Mouse (Mus musculus) liver, embryonic 13.5 days (tissue): Measurements from ENCODE around the gene Dgkh. TPM values are rescaled to one million over a fixed set of nuclear protein-coding genes. Genes with fewer than 3 reads are reported as not detected.

Source experiments
- ATAC-seq: fragments of 200-750 bp; cut with Nextera tagmentation; 2 replicates; pipeline ENCODE4 v1.8.0; 2017; ENCODE audit warnings: low read depth, mild to moderate bottlenecking, moderate number of reproducible peaks, moderate library complexity
- DNase-seq: peaks from one replicate; pipeline ENCODE4 v3.0.0; 2022
- H3K27ac ChIP-seq: fragments of 300-500 bp; sonication (generic); 2 replicates; pipeline ENCODE4 v1.5.1; 2015; ENCODE audit warnings: moderate library complexity, mild to moderate bottlenecking, inconsistent platforms
- H3K27me3 ChIP-seq: fragments of 300-500 bp; sonication (generic); 2 replicates; pipeline ENCODE4 v1.6.1; 2015; ENCODE audit warnings: mild to moderate bottlenecking, inconsistent platforms
- H3K36me3 ChIP-seq: fragments of 300-500 bp; sonication (generic); 2 replicates; pipeline ENCODE4 v1.6.1; 2015; ENCODE audit warnings: mild to moderate bottlenecking, inconsistent platforms
- H3K4me1 ChIP-seq: fragments of 300-500 bp; sonication (generic); replicated peaks from 2 replicates; pipeline ENCODE4 v1.6.1; 2015; ENCODE audit warnings: inconsistent platforms
- H3K4me2 ChIP-seq: fragments of 300-500 bp; sonication (generic); 2 replicates; pipeline ENCODE4 v1.6.1; 2015; ENCODE audit warnings: inconsistent platforms, mild to moderate bottlenecking, moderate library complexity
- H3K4me3 ChIP-seq: fragments of 300-500 bp; sonication (generic); replicated peaks from 2 replicates; pipeline ENCODE4 v1.5.1; 2015; ENCODE audit warnings: mild to moderate bottlenecking, inconsistent platforms
- H3K9ac ChIP-seq: fragments of 300-500 bp; sonication (generic); 2 replicates; pipeline ENCODE4 v1.6.1; 2015; ENCODE audit warnings: mild to moderate bottlenecking, inconsistent platforms
- H3K9me3 ChIP-seq: fragments of 300-500 bp; sonication (generic); replicated peaks from 2 replicates; pipeline ENCODE4 v1.6.1; 2016; ENCODE audit warnings: inconsistent platforms
- WGBS: fragments of 180-500 bp; shearing (Covaris S2); methylation state at CpG from one replicate; pipeline ENCODE4 v1.1.7; 2015; ENCODE audit not compliant: insufficient replicate concordance; 5-methylcytosine and 5-hydroxymethylcytosine counted together
- polyA plus RNA-seq: library from polyadenylated mRNA; unstranded; fragments of >200 nt; fragmentation: Nextera tagmentation; extraction: Ambion mirVana; gene quantifications from 2 replicates; pipeline ENCODE4 v1.2.1, GENCODE M21; 2015

The Dgkh gene
- polyA plus RNA-seq, 1 experiment from 2014 or later = 0.36 TPM

DNA sequence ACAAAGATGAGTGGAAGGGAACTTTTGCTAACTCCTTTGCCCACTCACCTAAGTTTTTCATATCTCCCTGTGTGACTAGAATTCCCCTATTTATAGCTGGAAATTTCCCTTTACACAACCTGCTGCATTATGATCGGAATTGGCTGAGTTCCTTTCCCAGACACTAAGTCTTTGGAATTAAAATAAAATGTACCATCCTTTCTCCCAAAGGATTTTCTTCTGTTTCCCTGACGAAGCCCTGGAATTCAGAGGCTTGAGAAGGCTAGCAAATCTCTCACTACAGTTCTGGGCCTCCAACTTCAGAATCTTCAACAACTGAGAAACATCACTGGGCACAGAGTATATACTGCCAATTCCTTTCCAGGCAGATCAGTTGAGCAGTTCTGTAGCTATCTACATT lies 197.2 kb downstream of the Dgkh start:
- H3K27me3 ChIP-seq = no peaks in the 10 kb centered on the region
- DNase-seq = no peak
- H3K9me3 ChIP-seq = no peaks in the 10 kb centered on the region
- H3K9ac ChIP-seq = peak overlapping the region; percentile 93
- 0 out of 2 replicates have a peak overlapping the region, but pooled peaks have one; percentile 16 for H3K27ac ChIP-seq
- H3K4me1 ChIP-seq = peaks cover 45% of the 10 kb centered on the region
- WGBS = 62% methylated on average over 2 of the region's 2 CpGs
- H3K36me3 ChIP-seq = no peaks in the 10 kb centered on the region
- no peak for ATAC-seq
- peak overlapping the region; percentile 88 for H3K4me3 ChIP-seq
- peak overlapping the region; percentile 88 for H3K4me2 ChIP-seq

GRCm38 (mm10) chr14:78534651-78535050 lies 197.9 kb downstream of the Dgkh start:
- DNase-seq (no peak), ATAC-seq (no peak)
- Histone ChIP-seq H3K27ac (no peak overlapping the region), H3K9ac (no peak overlapping the region), H3K4me3 (no peak overlapping the region), H3K36me3 (no peaks in the 10 kb centered on the region), H3K27me3 (no peaks in the 10 kb centered on the region), H3K4me2 (peak overlapping the region; percentile 88; the same call in 1 of the 2 replicates), H3K9me3 (no peaks in the 10 kb centered on the region), H3K4me1 (peaks cover 52% of the 10 kb centered on the region)
- 90% methylated on average over 5 of the region's 5 CpGs for WGBS

DNA sequence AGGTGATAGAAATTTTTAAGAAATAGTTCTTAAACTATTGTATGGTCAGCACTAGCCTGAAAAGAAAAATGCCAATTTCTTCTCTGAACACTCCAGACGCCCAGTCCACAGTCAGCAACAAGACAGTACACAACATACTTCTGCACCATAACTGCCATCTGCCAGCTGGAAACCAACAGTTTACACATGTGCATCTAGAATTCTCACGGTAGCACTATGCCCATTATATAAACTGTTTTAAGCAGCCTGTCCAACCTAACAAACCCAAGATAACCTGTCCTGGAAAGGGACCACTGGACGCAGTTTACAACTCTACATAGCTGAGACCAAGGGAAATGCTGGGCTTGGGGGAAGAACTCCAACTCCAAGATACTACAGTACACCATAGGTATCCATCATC lies 198.9 kb downstream of the Dgkh start:
- WGBS = 69% methylated on average over 3 of the region's 3 CpGs
- peaks cover 61% of the 10 kb centered on the region for H3K4me1 ChIP-seq
- ATAC-seq = no peak

GRCm38 (mm10) chr14:78532345-78532744 lies 200.2 kb downstream of the Dgkh start:
- Histone ChIP-seq H3K4me1 (peaks cover 63% of the 10 kb centered on the region), H3K4me3 (no peak overlapping the region), H3K4me2 (no peak overlapping the region), H3K27me3 (no peaks in the 10 kb centered on the region), H3K9ac (no peak overlapping the region; the same call in 1 of the 2 replicates), H3K27ac (peak overlapping the region; percentile 34; the same call in 1 of the 2 replicates), H3K9me3 (no peaks in the 10 kb centered on the region), H3K36me3 (no peaks in the 10 kb centered on the region)
- WGBS = 72% methylated on average over 6 of the region's 6 CpGs
- no peak for DNase-seq
- no peak for ATAC-seq

More for the DNA sequence above, 198.9 kb downstream of the Dgkh start:
- no peak overlapping the region for H3K4me2 ChIP-seq
- H3K9ac ChIP-seq = no peak overlapping the region
- no peak overlapping the region for H3K27ac ChIP-seq
- no peaks in the 10 kb centered on the region for H3K36me3 ChIP-seq
- no peaks in the 10 kb centered on the region for H3K9me3 ChIP-seq
- H3K4me3 ChIP-seq = no peak overlapping the region
- no peaks in the 10 kb centered on the region for H3K27me3 ChIP-seq
- no peak for DNase-seq

DNA sequence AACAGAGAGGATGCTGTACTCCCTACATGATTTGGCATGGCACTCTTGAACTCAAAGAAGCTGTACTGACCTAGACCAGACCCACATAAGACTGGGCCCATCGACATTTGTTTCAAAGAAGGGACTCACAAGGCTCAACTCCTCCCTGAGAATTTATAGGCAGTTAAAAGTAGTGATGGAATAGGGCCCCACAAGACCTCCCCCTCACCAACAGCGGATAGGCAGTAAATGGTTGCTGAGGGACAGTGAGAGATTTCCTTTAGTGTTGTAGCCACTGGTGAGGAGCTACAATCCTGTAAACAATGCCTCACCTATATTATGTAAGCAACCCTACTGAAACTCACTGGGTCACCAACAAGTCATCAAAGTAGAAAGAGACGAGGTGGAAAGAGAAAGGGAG lies 202.3 kb downstream of the Dgkh start:
- H3K4me3 ChIP-seq = no peak overlapping the region
- no peaks in the 10 kb centered on the region for H3K27me3 ChIP-seq
- peaks cover 71% of the 10 kb centered on the region for H3K4me1 ChIP-seq
- H3K27ac ChIP-seq = no peak overlapping the region
- no peak for DNase-seq
- H3K36me3 ChIP-seq = no peaks in the 10 kb centered on the region
- no peak overlapping the region for H3K9ac ChIP-seq
- 73% methylated on average over 3 of the region's 3 CpGs for WGBS
- no peak overlapping the region for H3K4me2 ChIP-seq
- H3K9me3 ChIP-seq = no peaks in the 10 kb centered on the region
- no peak for ATAC-seq

DNA sequence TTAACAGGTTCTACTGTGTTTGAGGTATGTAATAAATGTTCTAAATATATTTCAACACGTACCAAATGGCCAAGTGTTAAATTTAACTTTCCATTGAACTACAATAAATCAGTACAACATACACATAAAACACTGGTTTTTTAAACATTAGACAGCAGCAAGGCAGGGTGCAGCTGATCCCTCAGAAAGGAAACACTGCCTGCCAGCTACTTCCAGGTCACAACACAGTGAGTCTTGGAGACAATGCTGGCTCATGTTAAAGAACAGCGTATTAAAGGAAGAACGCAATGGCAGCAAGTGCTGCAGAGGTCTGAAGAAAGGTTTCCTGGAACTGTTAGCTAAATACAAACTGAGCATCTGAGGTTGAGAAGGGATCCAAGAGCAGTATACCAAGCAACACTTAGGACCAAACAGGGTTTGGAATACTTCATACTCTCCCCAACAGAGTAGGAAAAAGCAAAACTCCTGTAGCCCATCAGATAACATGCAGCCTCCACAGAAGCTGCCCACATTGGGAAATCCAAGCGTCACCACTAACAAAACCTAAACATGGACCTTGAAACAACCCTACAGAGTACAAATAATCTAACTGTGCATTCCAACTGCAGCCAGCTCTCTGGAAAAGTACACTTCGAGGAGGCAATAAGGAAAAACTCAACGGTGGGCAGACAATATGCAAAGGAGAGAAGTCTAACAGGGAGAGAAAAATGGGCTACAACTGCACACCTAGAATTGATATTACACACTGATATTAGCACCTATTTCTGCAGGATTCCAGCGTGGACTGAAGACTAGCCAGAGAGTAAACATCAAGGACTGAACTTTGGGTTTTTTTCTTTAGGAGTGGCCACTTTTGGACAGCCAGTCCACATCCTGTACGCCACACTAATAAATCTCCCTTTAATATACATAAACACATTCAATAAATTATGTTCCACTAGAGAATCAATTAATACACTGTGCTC lies 203.8 kb downstream of the Dgkh start:
- Histone ChIP-seq H3K4me1 (peaks cover 72% of the 10 kb centered on the region), H3K4me3 (no peak overlapping the region), H3K27ac (peak overlapping the region; percentile 71), H3K27me3 (no peaks in the 10 kb centered on the region), H3K36me3 (no peaks in the 10 kb centered on the region), H3K4me2 (peak overlapping the region; percentile 29; the same call in 1 of the 2 replicates), H3K9me3 (no peaks in the 10 kb centered on the region), H3K9ac (no peak overlapping the region)
- ATAC-seq (0 out of 2 replicates have a peak, but pooled peaks have one; percentile 29), DNase-seq (no peak)
- WGBS = 63% methylated on average over 8 of the region's 8 CpGs

DNA sequence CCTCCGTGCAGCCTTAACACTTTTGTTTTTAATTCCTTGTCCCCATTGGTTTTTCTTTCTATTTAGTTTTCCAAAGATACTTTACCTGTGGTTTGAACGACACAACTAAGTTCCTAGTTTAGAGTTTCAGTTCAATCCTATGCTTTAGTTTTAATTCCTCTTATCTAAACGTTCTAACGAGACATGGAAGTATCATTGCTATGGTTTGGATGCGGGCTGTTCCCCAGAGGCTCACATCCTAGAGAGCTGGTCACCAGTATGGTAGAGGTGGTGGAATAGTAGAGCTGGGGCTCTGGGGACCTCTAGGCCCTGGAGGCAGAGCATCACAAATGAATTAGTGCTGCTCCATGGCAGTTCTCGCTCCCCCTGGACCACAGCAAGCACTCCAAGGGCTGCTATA lies 205.7 kb downstream of the Dgkh start:
- 77% methylated on average over 6 of the region's 6 CpGs for WGBS
- Histone ChIP-seq H3K27ac (no peak overlapping the region), H3K36me3 (no peaks in the 10 kb centered on the region), H3K9me3 (no peaks in the 10 kb centered on the region), H3K4me2 (no peak overlapping the region), H3K9ac (no peak overlapping the region), H3K27me3 (no peaks in the 10 kb centered on the region), H3K4me3 (no peak overlapping the region), H3K4me1 (peaks cover 58% of the 10 kb centered on the region)
- ATAC-seq (no peak), DNase-seq (no peak)

DNA sequence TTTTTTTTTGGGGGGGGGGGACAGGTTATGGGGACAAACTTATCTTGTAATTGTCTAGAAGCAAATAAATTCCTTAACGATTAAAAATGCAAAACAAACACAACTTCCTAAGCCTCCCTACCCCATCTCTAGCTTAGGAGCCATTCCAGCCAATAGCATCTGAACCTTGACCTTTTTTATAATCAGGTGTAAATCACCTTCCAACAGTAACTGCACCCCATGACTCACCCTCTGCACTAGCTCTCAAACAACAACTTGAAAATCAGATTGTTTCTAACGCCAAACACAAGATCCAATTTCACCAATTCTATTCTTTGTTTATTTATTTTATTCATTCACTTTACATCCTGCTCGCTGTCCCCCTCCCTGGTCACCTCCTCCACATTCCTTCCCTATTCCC lies 206.1 kb downstream of the Dgkh start:
- no peak for DNase-seq
- no peak for ATAC-seq
- no peak overlapping the region for H3K4me2 ChIP-seq
- WGBS = 72% methylated on average over 3 of the region's 3 CpGs
- H3K27ac ChIP-seq = no peak overlapping the region
- H3K27me3 ChIP-seq = no peaks in the 10 kb centered on the region
- H3K9ac ChIP-seq = no peak overlapping the region
- no peak overlapping the region for H3K4me3 ChIP-seq
- 0 out of 2 replicates have a peak, but pooled peaks cover 4% of the 10 kb centered on the region for H3K36me3 ChIP-seq
- H3K4me1 ChIP-seq = peaks cover 54% of the 10 kb centered on the region
- H3K9me3 ChIP-seq = no peaks in the 10 kb centered on the region

DNA sequence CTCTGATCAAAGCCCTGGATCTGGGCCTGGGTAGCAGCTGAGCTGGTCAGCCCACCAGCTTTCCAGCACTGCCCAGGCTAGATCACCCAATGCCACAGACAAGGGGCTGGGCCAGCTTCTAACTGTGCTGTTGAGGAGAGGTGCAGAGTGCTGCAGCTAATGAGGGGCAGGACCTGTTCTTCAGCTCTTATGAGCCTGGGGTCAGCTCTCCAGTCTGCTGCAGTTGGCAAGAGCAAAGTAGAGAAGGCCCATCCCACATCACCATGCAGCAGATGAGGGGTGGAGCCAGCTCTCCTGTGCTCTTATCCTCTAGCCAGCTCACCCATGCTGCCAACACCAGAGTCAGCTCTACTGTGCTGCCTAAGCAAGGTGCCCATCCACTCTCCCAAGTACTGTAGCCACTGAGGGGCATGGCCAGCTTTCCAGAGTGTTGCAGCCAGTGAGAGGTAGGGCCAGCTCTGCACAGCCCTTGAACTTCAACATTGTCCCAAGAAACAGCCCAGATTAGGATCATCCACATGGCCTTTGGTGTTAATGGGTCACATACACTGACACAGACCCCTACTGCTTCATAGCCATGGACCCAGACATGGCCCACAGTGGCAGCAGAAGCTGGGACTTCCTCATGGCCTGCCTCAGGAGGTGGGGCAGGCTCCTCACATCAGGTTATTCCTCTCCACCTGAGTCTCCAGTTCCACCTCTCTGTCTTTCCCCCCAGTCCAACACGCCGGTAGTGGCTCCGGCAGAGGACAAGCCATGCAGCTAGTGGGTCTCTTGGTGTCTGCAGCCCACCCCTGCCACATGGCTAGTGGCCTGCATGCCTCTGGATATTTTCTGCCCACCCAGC lies 206.7 kb downstream of the Dgkh start:
- Histone ChIP-seq H3K4me1 (peaks cover 53% of the 10 kb centered on the region), H3K4me2 (no peak overlapping the region), H3K4me3 (no peak overlapping the region), H3K9me3 (no peaks in the 10 kb centered on the region), H3K36me3 (0 out of 2 replicates have a peak, but pooled peaks cover 6% of the 10 kb centered on the region), H3K9ac (peak overlapping the region; percentile 20; the same call in 1 of the 2 replicates), H3K27me3 (no peaks in the 10 kb centered on the region), H3K27ac (no peak overlapping the region; the same call in 1 of the 2 replicates)
- 90% methylated on average over 3 of the region's 3 CpGs for WGBS
- DNase-seq = no peak
- peak; percentile 77 for ATAC-seq

DNA sequence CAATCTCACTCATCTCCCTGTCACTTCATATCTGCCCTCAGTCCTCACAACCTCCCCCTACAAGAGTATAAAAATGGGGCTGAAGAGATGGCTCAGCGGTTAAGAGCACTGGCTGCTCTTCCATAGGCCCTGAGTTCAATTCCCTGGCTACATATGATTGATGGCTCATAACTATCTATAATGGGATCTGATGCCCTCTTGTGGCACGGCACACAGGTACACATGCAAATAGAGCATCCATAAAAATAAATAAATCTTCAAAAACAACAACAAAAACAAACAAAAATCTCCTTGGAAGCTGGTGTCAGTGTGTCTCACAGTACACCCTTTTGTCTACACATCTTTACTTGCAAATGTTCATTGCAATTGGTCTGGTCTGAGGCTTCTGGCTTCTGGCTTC lies 207.5 kb downstream of the Dgkh start:
- no peak for DNase-seq
- no peak overlapping the region for H3K27ac ChIP-seq
- 0 out of 2 replicates have a peak, but pooled peaks cover 6% of the 10 kb centered on the region for H3K36me3 ChIP-seq
- 71% methylated on average over 2 of the region's 2 CpGs for WGBS
- no peak for ATAC-seq
- peaks cover 49% of the 10 kb centered on the region for H3K4me1 ChIP-seq
- H3K4me3 ChIP-seq = no peak overlapping the region
- H3K9me3 ChIP-seq = no peaks in the 10 kb centered on the region
- no peaks in the 10 kb centered on the region for H3K27me3 ChIP-seq
- H3K9ac ChIP-seq = no peak overlapping the region
- no peak overlapping the region for H3K4me2 ChIP-seq

DNA sequence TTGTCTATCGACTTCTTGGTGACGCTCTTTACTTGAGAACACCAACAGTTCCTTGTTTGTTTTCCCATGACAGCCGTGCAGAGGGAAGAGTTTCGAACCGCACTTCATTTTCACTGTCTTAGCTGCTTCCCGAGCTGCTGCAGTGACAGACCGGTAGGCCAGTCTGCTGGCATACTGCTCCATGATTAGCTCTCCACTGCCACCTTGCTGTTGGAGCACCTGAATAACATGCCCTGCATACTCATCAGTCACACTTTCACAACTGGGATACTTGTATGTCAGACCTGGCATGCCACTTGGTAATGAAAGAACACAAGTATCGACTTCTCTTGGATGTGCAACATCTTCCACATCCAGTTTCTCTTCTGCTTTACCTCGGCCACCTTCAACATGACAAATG lies 221.9 kb downstream of the Dgkh start:
- DNase-seq (no peak), ATAC-seq (no peak)
- Histone ChIP-seq H3K4me3 (no peak overlapping the region), H3K4me2 (no peak overlapping the region), H3K9ac (no peak overlapping the region), H3K27ac (no peak overlapping the region), H3K9me3 (no peaks in the 10 kb centered on the region), H3K36me3 (peaks cover 68% of the 10 kb centered on the region), H3K27me3 (no peaks in the 10 kb centered on the region), H3K4me1 (no peaks in the 10 kb centered on the region)
- 80% methylated on average over 9 of the region's 9 CpGs for whole genome bisulfite sequencing
